Mouse (Mus musculus) embryonic stem cell, embryonic (primary cell): Measurements from ENCODE around the gene Gpr84.

Experiments used
- CTCF ChIA-PET, 4 experiments: fragments of 300-600 bp in 2 of 4; fragments of 350-600 bp in 2 of 4; sonication (Branson Sonifier 250); formaldehyde crosslinking; loops; one replicate each; lab custom pipeline; 2022; ENCODE audit warnings: inconsistent platforms in 2 of 4; lab: Charles Lee
- POLR2A ChIA-PET, 4 experiments: fragments of 300-600 bp in 2 of 4; fragments of 350-600 bp in 2 of 4; sonication (Branson Sonifier 250); formaldehyde crosslinking; loops; one replicate each; lab custom pipeline; 2022; ENCODE audit warnings: antibody characterized with exemption in 4 of 4, inconsistent platforms in 1 of 4; lab: Charles Lee

Gpr84 gene

GRCm38 (mm10) chr15:103321076-103321475 lies 10.7 kb upstream of the Gpr84 start:
- ChIA-PET CTCF (interaction anchor here (0.6 to 7.0 kb wide), 54 partner anchors 9 to 354 kb away, joined by 3 to 141 read pairs (median 4); partner anchors contain the start of genes Gpr84 (in 2 of the 4), Hoxc10 (in 1 of the 4) and Zfp385a (in 1 of the 4)), POLR2A (interaction anchor here in 2 of 4 experiments (0.5 to 4.6 kb wide), 25 partner anchors 9 to 138 kb away, joined by 3 to 29 read pairs (median 4); partner anchors contain the start of genes Copz1 (in 2 of the 2), Cbx5 (in 1 of the 2), Hnrnpa1 (in 1 of the 2) and Itga5 (in 1 of the 2))

- ChIA-PET CTCF (interaction anchor here (0.7 to 3.0 kb wide), 20 partner anchors 9 to 319 kb away, joined by 3 to 18 read pairs (median 3); partner anchors contain the start of gene Gpr84 (in 1 of the 4)), POLR2A (interaction anchor here in 2 of 4 experiments (0.7 to 4.6 kb wide), 15 partner anchors 10 to 131 kb away, joined by 3 to 29 read pairs (median 3); partner anchors contain the start of genes Cbx5 (in 2 of the 2), Copz1 (in 1 of the 2) and Itga5 (in 1 of the 2))
Measured at GRCm38 (mm10) chr15:103318201-103318816, 7.9 kb upstream of the Gpr84 start.

GRCm38 (mm10) chr15:103317731-103318130 lies 7.3 kb upstream of the Gpr84 start:
- ChIA-PET POLR2A (interaction anchor here in 2 of 4 experiments (0.6 to 4.6 kb wide), 14 partner anchors 9 to 131 kb away, joined by 3 to 29 read pairs (median 3); partner anchors contain the start of genes Cbx5 (in 2 of the 2), Copz1 (in 1 of the 2) and Itga5 (in 1 of the 2)), CTCF (interaction anchor here (0.7 to 3.0 kb wide), 18 partner anchors 9 to 318 kb away, joined by 3 to 18 read pairs (median 3); partner anchors contain the start of gene Gpr84 (in 1 of the 4))

GRCm38 (mm10) chr15:103317120-103317519 lies 6.7 kb upstream of the Gpr84 start:
- CTCF ChIA-PET: interaction anchor here in 3 of 4 experiments (1.0 to 3.0 kb wide), 4 partner anchors 8 to 132 kb away, joined by 4 to 18 read pairs (median 4); partner anchors contain the start of gene Gpr84 (in 1 of the 3)
- POLR2A ChIA-PET: interaction anchor here in 1 of 4 experiments (1.8 to 2.1 kb wide), 3 partner anchors 15 to 78 kb away, joined by 4 to 12 read pairs (median 9); partner anchors contain the start of gene Cbx5

- CTCF ChIA-PET: interaction anchor here (0.5 to 11.5 kb wide), 90 partner anchors 8 to 594 kb away, joined by 3 to 126 read pairs (median 6); partner anchors contain the start of genes Copz1 (in 3 of the 4), Zfp385a (in 3 of the 4) and Calcoco1 (in 1 of the 4)
- POLR2A ChIA-PET: interaction anchor here in 3 of 4 experiments (0.9 to 2.0 kb wide), 23 partner anchors 8 to 645 kb away, joined by 3 to 22 read pairs (median 5); partner anchors contain the start of genes Cbx5 (in 1 of the 3), Copz1 (in 1 of the 3) and Hnrnpa1 (in 1 of the 3)
Measured at GRCm38 (mm10) chr15:103315979-103316776, 5.8 kb upstream of the Gpr84 start.

- ChIA-PET POLR2A (interaction anchor here (0.7 to 2.0 kb wide), 40 partner anchors 9 to 644 kb away, joined by 3 to 22 read pairs (median 4); partner anchors contain the start of genes Copz1 (in 3 of the 4), Cbx5 (in 2 of the 4) and Hnrnpa1 (in 2 of the 4)), CTCF (interaction anchor here (0.5 to 11.5 kb wide), 138 partner anchors 8 to 682 kb away, joined by 3 to 126 read pairs (median 5); partner anchors contain the start of genes Copz1 (in 3 of the 4), Zfp385a (in 3 of the 4), Calcoco1 (in 1 of the 4) and Cbx5 (in 1 of the 4))
Measured at GRCm38 (mm10) chr15:103315011-103315502, 4.6 kb upstream of the Gpr84 start.

- CTCF ChIA-PET: interaction anchor here (0.6 to 13.9 kb wide), 28 partner anchors 8 to 316 kb away, joined by 3 to 250 read pairs (median 4); partner anchors contain the start of genes Copz1 (in 1 of the 4) and Hoxc6 (in 1 of the 4)
- POLR2A ChIA-PET: interaction anchor here (0.6 to 2.6 kb wide), 8 partner anchors 9 to 131 kb away, joined by 3 to 13 read pairs (median 4); partner anchors contain the start of gene Copz1 (in 1 of the 4)
Measured at GRCm38 (mm10) chr15:103314181-103314580, 3.8 kb upstream of the Gpr84 start.

- CTCF ChIA-PET: interaction anchor here (0.5 to 13.9 kb wide), 36 partner anchors 8 to 316 kb away, joined by 3 to 250 read pairs (median 4); partner anchors contain the start of genes Copz1 (in 1 of the 4) and Hoxc6 (in 1 of the 4)
Measured at GRCm38 (mm10) chr15:103313495-103314095, 3.2 kb upstream of the Gpr84 start.

GRCm38 (mm10) chr15:103308876-103309580 lies 1.4 kb downstream of the Gpr84 start:
- CTCF ChIA-PET: interaction anchor here (0.5 to 13.9 kb wide), 51 partner anchors 9 to 824 kb away, joined by 3 to 250 read pairs (median 5); partner anchors contain the start of genes Copz1 (in 2 of the 4), Cbx5 (in 1 of the 4), Hoxc10 (in 1 of the 4) and Zfp385a (in 1 of the 4)
- POLR2A ChIA-PET: interaction anchor here (0.5 to 17.4 kb wide), 35 partner anchors 9 to 378 kb away, joined by 3 to 211 read pairs (median 4); partner anchors contain the start of genes Copz1 (in 3 of the 4), Cbx5 (in 2 of the 4) and Hnrnpa1 (in 1 of the 4)

More at GRCm38 (mm10) chr15:103313495-103314095, 3.2 kb upstream of the Gpr84 start:
- POLR2A ChIA-PET: interaction anchor here (0.6 to 2.6 kb wide), 10 partner anchors 10 to 579 kb away, joined by 3 to 13 read pairs (median 4); partner anchors contain the start of gene Copz1 (in 1 of the 4)

- CTCF ChIA-PET: interaction anchor here (0.5 to 13.9 kb wide), 61 partner anchors 7 to 823 kb away, joined by 3 to 250 read pairs (median 5); partner anchors contain the start of genes Copz1 (in 2 of the 4), Cbx5 (in 1 of the 4), Hoxc10 (in 1 of the 4) and Zfp385a (in 1 of the 4)
- POLR2A ChIA-PET: interaction anchor here (0.5 to 17.4 kb wide), 36 partner anchors 10 to 377 kb away, joined by 3 to 211 read pairs (median 4); partner anchors contain the start of genes Copz1 (in 3 of the 4), Cbx5 (in 2 of the 4) and Hnrnpa1 (in 1 of the 4)
Measured at GRCm38 (mm10) chr15:103308056-103308875, 2.1 kb downstream of the Gpr84 start.

- POLR2A ChIA-PET: interaction anchor here in 2 of 4 experiments (0.6 to 17.4 kb wide), 14 partner anchors 8 to 121 kb away, joined by 3 to 211 read pairs (median 9); partner anchors contain the start of genes Cbx5 (in 1 of the 2), Copz1 (in 1 of the 2) and Hnrnpa1 (in 1 of the 2)
- CTCF ChIA-PET: interaction anchor here in 3 of 4 experiments (0.6 to 13.9 kb wide), 19 partner anchors 8 to 631 kb away, joined by 4 to 250 read pairs (median 11); no protein-coding TSS in a partner anchor
Measured at GRCm38 (mm10) chr15:103307125-103307524, 3.3 kb downstream of the Gpr84 start.

- ChIA-PET POLR2A (interaction anchor here (0.6 to 17.4 kb wide), 38 partner anchors 9 to 309 kb away, joined by 3 to 211 read pairs (median 4); partner anchors contain the start of genes Cbx5 (in 3 of the 4), Copz1 (in 2 of the 4) and Hnrnpa1 (in 2 of the 4)), CTCF (interaction anchor here (0.5 to 13.9 kb wide), 31 partner anchors 7 to 246 kb away, joined by 3 to 250 read pairs (median 5); partner anchors contain the start of gene Copz1 (in 1 of the 4))
Measured at GRCm38 (mm10) chr15:103305792-103306645, 4.4 kb downstream of the Gpr84 start.
